In the genomic region with DNA sequence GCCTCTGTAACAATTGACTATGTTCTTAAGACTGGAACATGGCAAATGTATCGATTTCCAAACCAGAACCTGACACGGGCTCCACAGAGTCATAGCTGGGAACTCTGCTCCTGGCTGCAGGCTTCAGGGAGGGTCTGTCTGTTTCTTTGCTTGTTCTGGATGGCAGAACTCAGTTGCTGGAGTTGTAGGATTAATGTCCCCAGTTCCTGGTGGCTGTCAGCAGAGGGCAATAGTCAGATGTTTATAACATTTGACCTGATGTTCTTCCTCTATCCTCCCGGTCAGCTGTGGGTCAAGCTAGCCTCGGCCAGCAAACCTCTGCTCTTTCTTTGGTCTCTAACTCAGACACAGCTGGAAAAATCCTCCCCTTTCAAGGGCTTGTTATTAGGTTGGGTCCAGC, we compare ENCODE assay signal across 11 mouse cellular contexts.
DNase-seq lines count a peak whose midpoint lies in the region; ATAC-seq and TF ChIP-seq lines count a peak whose summit lies in the region.
"Had no signal": no experiment of that assay in that cellular context is flagged by ENCODE, and none has a peak within 500 bp of the region (broad histone marks: within the 10 kb centered on the region; RNA-seq: fewer than 3 reads in every experiment).

No protein-coding gene starts in this region.

- no peak overlapping the region for H3K4me2 ChIP-seq in lung, embryonic 14.5 days

- WGBS in lung, embryonic 14.5 days = 37% methylated on average over 4 of the region's 4 CpGs

- H3K4me3 ChIP-seq in lung, embryonic 14.5 days (ENCODE audit: low read depth, low read length) = no peak overlapping the region

- no peaks in the 10 kb centered on the region for H3K4me1 ChIP-seq in lung, embryonic 14.5 days (ENCODE audit: insufficient read depth)

- no peak overlapping the region for H3K9ac ChIP-seq in lung, embryonic 14.5 days

- peak; percentile 9 for DNase-seq in heart, adult 8-10 months (ENCODE audit: low spot score)
- no peak for DNase-seq in heart, postnatal 36 days
- peak; percentile 6 for DNase-seq in lung, embryonic 14.5 days
- no peak for DNase-seq in lung, postnatal 25 days (ENCODE audit: low spot score)
- peak; percentile 12 for DNase-seq in ZHBTc4 (ENCODE audit: low read depth, low spot score)
- DNase-seq in kidney, postnatal 36 days = peak; percentile 16 to 34
- DNase-seq in ovary, postnatal 10 days (ENCODE audit: low spot score) = no peak
- DNase-seq in cerebellum, postnatal 14 days = no peak
- DNase-seq: layer of hippocampus, adult 9-11 months; spleen, adult 18-20 months; thymus, adult 2 months had no signal

- peak; percentile 37; the same call in 1 of the 2 replicates for TF ChIP-seq CTCF in lung, embryonic 14.5 days (IDR thresholded peaks at IDR 0.05; ENCODE audit: low read depth)

- no peaks in the 10 kb centered on the region for H3K9me3 ChIP-seq in lung, embryonic 14.5 days (ENCODE audit: low read depth, low read length)

- intact Hi-C loops in heart, postnatal 36 days (cut with DNase I) = loop anchor here (5.0 kb wide), 1 partner anchor 405 kb away; no protein-coding TSS in a partner anchor

- H3K27ac ChIP-seq in lung, embryonic 14.5 days (ENCODE audit: low read depth) = no peak overlapping the region

- no peak for ATAC-seq in lung, embryonic 14.5 days (ENCODE audit: insufficient read depth)

- H3K36me3 ChIP-seq in lung, embryonic 14.5 days (ENCODE audit: insufficient read depth) = no peaks in the 10 kb centered on the region

- H3K27me3 ChIP-seq in lung, embryonic 14.5 days (ENCODE audit: insufficient read depth, low read length) = no peaks in the 10 kb centered on the region

Comparison
In these comparisons a context has a peak if more than half of its experiments do, and no peak if none do; other contexts are left out.
1. DNase-seq: peak in heart, adult 8-10 months (single experiment), lung, embryonic 14.5 days (single experiment), ZHBTc4 (single experiment) and kidney, postnatal 36 days (2 of 2); none in heart, postnatal 36 days (0 of 2), lung, postnatal 25 days (single experiment), ovary, postnatal 10 days (single experiment) and cerebellum, postnatal 14 days (0 of 2).